Mouse (Mus musculus) ES-E14 (cell line): ENCODE data around the gene Scarb1. TPM values are rescaled to one million over a fixed set of nuclear protein-coding genes. Genes with fewer than 3 reads are reported as not detected.

Experiments used
- DNase-seq: peaks from one replicate; pipeline ENCODE4 v3.0.0-alpha.2; 2013; ENCODE audit warnings: low read depth, low spot score
- H3K27ac ChIP-seq: 2 replicates; pipeline ENCODE4 v1.5.1; 2012; ENCODE audit warnings: low read depth, mild to moderate bottlenecking, low read length, moderate library complexity, mixed read lengths; ENCODE audit not compliant: poor library complexity, insufficient read depth, severe bottlenecking
- H3K36me3 ChIP-seq: 2 replicates; pipeline ENCODE4 v1.6.1; 2012; ENCODE audit warnings: mild to moderate bottlenecking, low read length, moderate library complexity, mixed read lengths; ENCODE audit not compliant: control insufficient read depth, poor library complexity, insufficient read depth, severe bottlenecking
- H3K4me1 ChIP-seq, 2 experiments: fragments of 150-350 bp in 1 of 2; sonication (generic) in 1 of 2; 2 replicates each; pipeline ENCODE4 v1.6.1; 2012; ENCODE audit warnings: low read length in 2 of 2, mild to moderate bottlenecking in 1 of 2, mixed read lengths in 1 of 2; ENCODE audit not compliant: control insufficient read depth in 2 of 2, insufficient read depth in 2 of 2, poor library complexity in 1 of 2
- H3K4me3 ChIP-seq, 2 experiments: fragments of 150-350 bp in 1 of 2; sonication (generic) in 1 of 2; 2 replicates each; pipeline ENCODE4 v1.5.1; 2012; ENCODE audit warnings: low read length in 2 of 2, low read depth in 1 of 2, mild to moderate bottlenecking in 1 of 2, mixed read lengths in 1 of 2; ENCODE audit not compliant: insufficient read depth in 1 of 2, poor library complexity in 1 of 2, severe bottlenecking in 1 of 2
- H3K9ac ChIP-seq: 2 replicates; pipeline ENCODE4 v1.6.1; 2012; ENCODE audit warnings: low read depth, mild to moderate bottlenecking, low read length, mixed read lengths; ENCODE audit not compliant: poor library complexity, insufficient read depth, severe bottlenecking
- H3K9me3 ChIP-seq: fragments of 150-350 bp; sonication (generic); 2 replicates; pipeline ENCODE4 v1.6.1; 2012; ENCODE audit warnings: low read depth, mild to moderate bottlenecking, low read length; ENCODE audit not compliant: control insufficient read depth, insufficient read depth
- CHD2 ChIP-seq: IDR thresholded peaks from 2 replicates; pipeline ENCODE4 v1.6.1; 2014; ENCODE audit warnings: mild to moderate bottlenecking, low read depth, low read length, inconsistent platforms
- HCFC1 ChIP-seq: IDR thresholded peaks from 2 replicates; pipeline ENCODE4 v1.6.1; 2012; ENCODE audit warnings: low read length, inconsistent platforms, borderline replicate concordance; ENCODE audit not compliant: insufficient read depth
- MAFK ChIP-seq: IDR thresholded peaks from 2 replicates; pipeline ENCODE4 v1.6.1; 2014; ENCODE audit warnings: mild to moderate bottlenecking, low read depth, low read length, inconsistent platforms; ENCODE audit not compliant: insufficient read depth
- ZC3H11A ChIP-seq: IDR thresholded peaks from 2 replicates; pipeline ENCODE4 v1.6.1; 2012; ENCODE audit warnings: low read depth, mild to moderate bottlenecking, inconsistent platforms, low read length, borderline replicate concordance
- ZNF384 ChIP-seq: IDR thresholded peaks from 2 replicates; pipeline ENCODE4 v1.6.1; 2012; ENCODE audit warnings: low read depth, low read length, inconsistent platforms
- in situ Hi-C, 2 experiments: fragments of 600-800 bp; cut with MboI; formaldehyde crosslinking; loops; one replicate each; pipeline ENCODE4 v1.15.1; 2025; ENCODE audit warnings: low sequenced_read_pairs in 2 of 2, inconsistent platforms in 1 of 2; ENCODE audit not compliant: unreplicated experiment in 2 of 2
- total RNA-seq: library from RNA; depleted of rRNA; stranded (reverse); fragments of 300-350 nt; gene quantifications from 2 replicates; pipeline ENCODE4 v1.2.3, GENCODE M21; 2012

Scarb1 gene
- total RNA-seq, 1 experiment = 28.8 TPM

- Histone ChIP-seq H3K9ac (no peak overlapping the region), H3K4me3 (no peak overlapping the region), H3K27ac (no peak overlapping the region), H3K4me1 (peaks cover 0 to 2% of the 10 kb centered on the region in 2 experiments; a peak in 1 of 4 replicates), H3K9me3 (no peaks in the 10 kb centered on the region), H3K36me3 (no peaks in the 10 kb centered on the region)
- no peak for DNase-seq
- in situ Hi-C loops = no loop called here
- TF ChIP-seq CHD2 (no peak), MAFK (no peak), ZNF384 (no peak), HCFC1 (no peak), ZC3H11A (no peak)
Measured at GRCm38 (mm10) chr5:125360981-125361510, 20.2 kb upstream of the Scarb1 start.

GRCm38 (mm10) chr5:125360566-125360965, 19.7 kb upstream of the Scarb1 start:
- no peak for TF ChIP-seq CHD2
- TF ChIP-seq MAFK = no peak
- no peak for TF ChIP-seq ZC3H11A
- TF ChIP-seq ZNF384 = no peak
- no peak for TF ChIP-seq HCFC1
- in situ Hi-C loops = no loop called here
- H3K4me3 ChIP-seq = no peak overlapping the region

GRCm38 (mm10) chr5:125358270-125358608, 17.3 kb upstream of the Scarb1 start:
- TF ChIP-seq HCFC1 = no peak
- no peak for TF ChIP-seq MAFK
- TF ChIP-seq ZNF384 = no peak
- TF ChIP-seq CHD2 = no peak
- TF ChIP-seq ZC3H11A = no peak
- Histone ChIP-seq H3K9ac (no peak overlapping the region), H3K9me3 (no peaks in the 10 kb centered on the region), H3K36me3 (no peaks in the 10 kb centered on the region), H3K4me1 (peaks cover 0 to 10% of the 10 kb centered on the region in 2 experiments; a peak in 1 of 4 replicates), H3K27ac (no peak overlapping the region), H3K4me3 (no peak overlapping the region)
- no peak for DNase-seq
- in situ Hi-C loops = no loop called here

More at GRCm38 (mm10) chr5:125360566-125360965, 19.7 kb upstream of the Scarb1 start:
- no peak overlapping the region for H3K27ac ChIP-seq
- no peak overlapping the region for H3K9ac ChIP-seq
- no peaks in the 10 kb centered on the region for H3K9me3 ChIP-seq
- DNase-seq = no peak
- H3K36me3 ChIP-seq = no peaks in the 10 kb centered on the region
- H3K4me1 ChIP-seq = peaks cover 0 to 3% of the 10 kb centered on the region in 2 experiments; a peak in 1 of 4 replicates

GRCm38 (mm10) chr5:125357543-125358269, 16.8 kb upstream of the Scarb1 start:
- no peak for DNase-seq
- H3K9me3 ChIP-seq = no peaks in the 10 kb centered on the region
- no peak overlapping the region for H3K27ac ChIP-seq
- H3K4me1 ChIP-seq = peaks cover 0 to 10% of the 10 kb centered on the region in 2 experiments; a peak in 1 of 4 replicates
- H3K9ac ChIP-seq = no peak overlapping the region
- H3K36me3 ChIP-seq = no peaks in the 10 kb centered on the region
- no peak overlapping the region for H3K4me3 ChIP-seq
- in situ Hi-C loops = no loop called here
- TF ChIP-seq ZNF384 (peak; percentile 90; the same call in 1 of the 2 replicates), MAFK (no peak)
